Mouse (Mus musculus) lung, postnatal 0 days (tissue): ENCODE results near the gene Adamts3.

Experiments used
- CTCF ChIP-seq: IDR thresholded peaks from 2 replicates; pipeline ENCODE4 v1.5.1; 2016; ENCODE audit warnings: antibody characterized with exemption, mild to moderate bottlenecking
- EP300 ChIP-seq: IDR thresholded peaks from 2 replicates; pipeline ENCODE4 v1.6.1; 2016; ENCODE audit warnings: antibody characterized with exemption, mild to moderate bottlenecking, control low read depth

GRCm38 (mm10) chr5:89779823-89780222 lies 103.3 kb downstream of the Adamts3 start:
- no peak for TF ChIP-seq CTCF
- TF ChIP-seq EP300, result no peak
